Mouse (Mus musculus) thymus, postnatal 14 days (tissue): ENCODE measurements around the gene Dtd1.

ENCODE experiments used
- DNase-seq: peaks from one replicate; pipeline ENCODE4 v3.0.0; 2021

Gene Dtd1

DNA sequence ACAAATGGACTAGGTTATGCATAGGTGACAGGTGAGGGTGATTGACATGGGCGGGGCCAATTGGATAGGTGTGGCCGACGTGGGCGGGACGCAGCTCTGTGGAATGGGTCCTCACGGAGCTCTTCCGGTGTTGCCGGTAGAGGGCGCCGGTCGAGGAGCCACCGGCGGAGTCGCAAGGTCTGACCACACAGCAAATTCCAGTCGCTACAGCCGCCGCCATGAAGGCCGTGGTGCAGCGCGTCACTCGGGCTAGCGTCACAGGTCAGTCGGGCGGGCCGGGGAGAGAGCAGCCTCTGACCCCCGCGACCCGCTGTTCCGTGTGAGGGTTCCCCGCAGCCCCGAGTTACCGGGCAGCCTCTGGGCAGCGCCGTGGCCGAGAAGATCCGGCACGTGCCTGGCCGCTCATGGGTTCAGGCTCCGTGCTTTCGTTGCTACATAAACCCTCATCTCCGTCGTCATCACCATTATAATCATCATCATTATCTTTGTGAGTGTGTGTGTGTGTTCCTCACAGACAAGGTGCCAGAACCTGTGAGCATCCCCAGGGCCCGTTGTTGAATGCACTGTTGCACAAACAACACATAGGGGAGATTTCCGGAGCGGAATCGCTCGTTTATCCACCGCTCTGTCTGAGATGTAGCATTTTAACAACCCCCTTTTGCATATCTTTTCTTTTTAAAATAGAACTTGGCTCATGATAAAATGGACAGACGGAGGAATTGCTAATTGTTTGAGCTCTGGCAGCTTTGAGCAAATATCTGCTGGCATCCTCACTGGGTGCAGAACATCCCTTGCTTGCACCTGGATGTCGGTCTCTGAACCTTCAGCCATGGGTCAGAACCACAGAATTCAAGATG is at the start of gene Dtd1:
Dtd1 (plus strand) TSS at position 67 of the 857 bp plus-strand sequence.
- peak; percentile 87 for DNase-seq

DNA sequence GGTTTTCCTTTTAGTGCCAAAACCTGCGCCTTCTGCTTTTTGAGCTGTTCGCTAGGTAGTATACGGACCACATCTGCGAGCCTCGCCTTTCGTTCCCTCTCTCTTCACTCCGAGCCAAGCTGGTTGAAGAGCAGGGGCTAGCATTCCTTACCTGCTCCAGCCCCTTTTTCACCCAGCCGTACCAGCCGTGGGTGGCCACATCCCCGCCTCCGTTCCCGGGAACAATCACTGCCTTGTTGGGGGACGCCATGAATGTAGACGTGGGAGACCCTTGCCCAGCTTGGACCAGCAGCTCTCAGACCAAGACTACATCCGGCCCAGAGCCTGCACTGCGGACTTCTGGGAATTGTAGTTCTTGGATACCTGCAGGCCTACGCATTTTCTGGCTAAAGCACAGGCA is 49.2 kb upstream of the Dtd1 start, which contains the start of gene Rbbp9:
Rbbp9 (minus strand) TSS at position 341 of the 400 bp plus-strand sequence.
- peak; percentile 58 for DNase-seq

DNA sequence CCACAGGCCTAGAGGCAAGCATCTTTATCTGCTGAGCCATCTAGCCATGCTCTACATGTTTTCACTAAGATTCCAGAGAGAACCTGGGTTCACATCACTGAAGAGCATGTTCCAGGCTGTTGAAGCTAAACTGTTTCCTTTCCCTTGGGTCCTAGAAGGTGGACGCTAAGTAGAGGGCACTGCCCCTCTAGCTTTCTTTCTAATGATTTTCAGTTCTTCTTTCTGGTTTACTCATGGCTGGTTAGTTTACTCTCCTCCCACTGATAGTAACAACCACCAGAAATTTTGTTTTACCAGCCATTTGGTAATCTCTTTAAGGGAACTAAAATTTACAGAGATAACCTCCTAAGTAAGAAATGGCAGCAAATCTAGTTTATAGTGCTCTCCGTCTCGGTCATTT is 45.8 kb upstream of the Dtd1 start:
- DNase-seq = no peak

DNA sequence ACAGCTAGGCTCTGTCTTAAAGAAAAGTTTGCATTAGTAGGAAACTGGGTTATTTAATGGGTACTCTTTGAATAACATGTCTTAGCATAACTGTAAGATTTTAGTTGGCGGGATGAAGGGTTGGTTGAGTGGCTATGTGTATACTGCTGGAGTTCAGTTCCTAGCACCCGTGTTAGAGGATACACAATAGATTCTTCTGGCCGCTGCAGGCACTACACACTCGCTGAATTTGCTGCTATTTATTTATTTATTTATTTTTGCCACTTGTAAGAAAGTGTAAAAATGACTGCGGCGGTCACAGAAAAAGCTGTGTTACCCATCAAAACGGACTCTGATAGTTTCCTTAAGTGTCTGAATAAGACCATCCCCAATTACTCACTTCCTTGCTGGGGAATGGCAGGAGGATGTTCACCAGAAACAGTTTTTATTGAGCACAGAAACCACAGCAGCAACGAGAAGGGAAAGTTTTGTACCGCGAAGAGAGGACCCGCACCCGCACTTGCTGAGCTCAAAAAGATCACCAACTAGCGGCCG is 44.3 kb upstream of the Dtd1 start:
- DNase-seq = peak; percentile 4

DNA sequence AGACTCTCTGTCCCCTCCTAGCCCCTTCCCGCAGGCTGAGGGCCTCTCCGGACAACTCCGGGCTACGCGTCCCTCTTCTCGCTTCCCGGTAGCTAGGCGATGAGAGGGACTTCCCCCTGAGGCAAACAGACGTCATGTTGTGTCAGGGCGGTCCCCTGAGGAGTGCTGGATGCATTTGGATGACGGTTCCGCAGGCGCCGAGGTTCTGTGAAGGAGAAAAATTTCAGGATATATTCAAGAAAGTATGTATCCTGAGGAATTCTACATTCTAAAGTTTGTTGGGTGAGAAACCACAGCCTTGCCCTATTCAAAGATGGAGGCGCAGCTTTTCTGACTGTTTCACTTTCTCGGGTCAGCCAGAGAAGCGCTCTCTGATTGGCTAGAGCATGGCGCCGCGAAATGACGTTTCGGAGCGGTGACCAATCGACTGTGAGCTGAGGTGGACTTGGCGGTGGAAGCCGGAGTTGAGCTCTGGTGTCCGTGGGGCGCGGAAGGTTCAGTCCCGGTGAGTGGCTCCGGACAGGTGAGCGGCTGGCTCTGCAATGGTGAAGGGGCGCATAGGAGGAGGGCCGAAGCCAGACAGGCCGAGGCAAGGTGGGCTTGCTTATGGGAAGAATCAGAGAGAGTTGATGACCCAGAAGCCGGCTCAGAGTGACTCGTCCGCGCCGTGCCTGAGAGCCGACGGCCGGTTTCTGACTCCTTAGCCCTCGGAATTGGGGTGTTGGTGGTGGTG is 43.7 kb upstream of the Dtd1 start, which contains the start of gene Sec23b:
Sec23b (plus strand) TSS at position 410 of the 733 bp plus-strand sequence.
- DNase-seq = peak; percentile 95

DNA sequence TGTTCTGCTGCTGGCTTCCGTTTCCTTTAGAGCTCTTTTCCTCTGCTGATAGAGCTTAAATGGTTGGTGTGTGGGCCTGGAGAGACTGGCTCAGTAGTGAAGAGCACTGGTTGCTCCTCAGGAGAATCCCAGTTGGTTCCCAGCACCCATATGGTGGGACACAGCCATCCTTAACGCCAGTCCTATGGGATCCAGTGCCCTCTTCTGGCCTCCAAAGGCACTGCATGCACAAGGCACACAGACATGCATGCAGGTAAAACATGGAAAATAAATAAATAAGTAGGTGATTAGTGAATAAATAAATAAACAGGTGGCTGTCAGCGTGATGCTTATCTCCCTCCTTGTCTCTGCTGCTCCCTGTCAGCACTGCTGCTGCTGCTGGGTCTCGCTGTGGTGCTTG is 11.0 kb upstream of the Dtd1 start:
- DNase-seq = peak; percentile 18

DNA sequence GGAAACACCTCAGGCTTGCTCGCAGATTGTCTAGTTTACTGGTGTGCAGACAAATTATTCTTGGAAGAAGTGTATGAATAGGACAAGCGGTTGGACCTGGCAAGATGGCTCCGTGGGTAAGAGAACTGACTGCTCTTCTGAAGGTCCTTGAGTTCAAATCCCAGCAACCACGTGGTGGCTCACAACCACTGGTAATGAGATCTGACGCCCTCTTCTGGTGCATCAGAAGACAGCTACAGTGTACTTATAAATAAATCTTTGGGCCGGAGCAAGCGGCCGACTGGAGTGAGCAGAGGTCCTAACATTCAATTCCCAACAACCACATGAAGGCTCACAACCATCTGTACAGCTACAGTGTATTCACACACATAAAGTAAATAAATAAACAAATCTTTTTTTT is 6.7 kb upstream of the Dtd1 start:
- peak; percentile 7 for DNase-seq

DNA sequence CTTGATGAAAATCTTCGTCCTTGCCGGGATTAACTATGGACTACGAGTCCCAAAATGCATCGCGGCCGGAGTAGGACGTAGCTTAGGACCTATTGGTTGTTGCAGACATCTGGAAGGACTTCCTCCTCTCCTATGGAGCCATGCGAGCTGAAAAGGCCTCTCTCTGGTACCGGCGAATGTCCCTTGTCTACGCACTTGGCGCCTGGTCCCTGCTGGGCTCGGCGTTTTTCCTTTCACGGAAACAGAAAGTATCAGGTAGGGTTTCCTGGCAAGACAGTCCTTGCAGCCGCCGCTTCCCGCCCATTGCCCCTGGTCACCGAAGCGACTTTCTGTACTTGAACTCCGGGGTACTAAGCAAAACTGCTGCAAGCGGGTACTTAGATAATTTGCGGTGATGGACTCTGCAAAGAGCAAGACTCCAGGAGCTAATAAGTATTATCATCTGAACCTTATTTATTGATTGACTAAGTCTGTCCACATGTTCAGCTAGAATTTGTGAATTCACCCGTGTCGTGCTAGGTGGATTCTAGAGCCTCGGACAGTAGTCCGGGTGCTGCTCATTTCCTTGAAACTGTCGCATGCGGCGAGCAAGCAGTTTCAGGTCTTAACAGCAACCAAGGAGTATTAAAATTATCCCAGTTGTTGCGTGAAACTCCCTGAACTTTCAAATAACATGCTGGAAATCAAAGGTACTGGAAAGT is 5.6 kb upstream of the Dtd1 start, which contains the start of gene Smim26:
Smim26 (plus strand) TSS at position 104 of the 701 bp plus-strand sequence.
- peak; percentile 79 for DNase-seq

DNA sequence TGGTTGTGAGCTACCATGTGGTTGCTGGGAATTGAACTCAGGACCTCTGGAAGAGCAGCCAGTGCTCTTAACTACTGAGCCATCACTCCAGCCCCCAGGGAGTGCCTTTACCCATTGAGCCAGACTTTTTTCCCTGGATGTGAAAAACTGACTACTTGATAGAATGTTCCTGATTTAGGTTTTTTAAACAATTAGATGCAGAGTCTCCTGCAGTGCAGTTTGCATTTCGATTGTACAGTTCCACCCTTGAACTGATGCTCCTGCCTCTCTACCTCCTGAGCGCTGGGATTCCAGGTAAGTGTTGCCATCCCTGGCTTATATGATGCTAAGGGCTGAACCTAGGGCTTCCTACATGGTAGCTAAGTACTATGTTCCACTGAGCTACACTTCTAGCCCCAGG is 1.7 kb upstream of the Dtd1 start:
- no peak for DNase-seq

DNA sequence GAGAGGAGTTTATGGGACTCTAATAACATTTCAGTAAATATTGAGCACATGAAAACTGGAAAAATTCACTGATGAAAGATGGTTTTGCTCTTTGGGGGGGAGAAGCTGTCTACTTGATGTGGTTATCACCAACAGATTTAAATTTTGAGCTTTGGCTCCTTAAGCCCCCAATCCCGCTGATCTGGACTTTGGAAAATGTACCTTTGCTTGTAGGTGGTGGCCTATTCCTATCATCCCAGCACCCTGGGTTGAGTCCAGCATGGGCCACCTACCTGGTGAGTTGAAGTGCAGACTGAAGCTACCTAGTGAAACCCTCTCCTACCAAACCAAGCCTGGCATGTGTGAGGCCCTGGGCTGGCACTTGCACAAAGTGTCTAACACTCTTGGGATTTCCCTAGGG is 1.9 kb downstream of the Dtd1 start:
- no peak for DNase-seq

DNA sequence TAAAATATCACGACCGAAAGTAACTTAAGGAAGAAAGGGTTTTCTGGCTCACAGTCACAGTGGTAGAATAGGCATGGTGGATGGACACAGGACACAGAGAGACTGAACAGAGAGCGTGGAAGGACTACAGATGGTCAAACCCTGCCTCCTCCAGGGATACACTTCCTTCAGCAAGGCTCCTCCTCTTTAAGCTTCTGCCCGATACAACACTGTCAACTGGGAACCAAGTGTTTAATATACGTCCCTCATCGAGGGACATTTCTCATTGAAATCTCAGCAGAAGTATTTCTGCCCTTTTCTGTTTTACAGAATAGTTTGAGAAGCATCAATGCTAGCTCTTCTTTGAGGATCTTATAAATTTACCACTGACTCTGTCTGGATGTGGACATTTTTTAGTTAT is 14.3 kb downstream of the Dtd1 start:
- DNase-seq = no peak

DNA sequence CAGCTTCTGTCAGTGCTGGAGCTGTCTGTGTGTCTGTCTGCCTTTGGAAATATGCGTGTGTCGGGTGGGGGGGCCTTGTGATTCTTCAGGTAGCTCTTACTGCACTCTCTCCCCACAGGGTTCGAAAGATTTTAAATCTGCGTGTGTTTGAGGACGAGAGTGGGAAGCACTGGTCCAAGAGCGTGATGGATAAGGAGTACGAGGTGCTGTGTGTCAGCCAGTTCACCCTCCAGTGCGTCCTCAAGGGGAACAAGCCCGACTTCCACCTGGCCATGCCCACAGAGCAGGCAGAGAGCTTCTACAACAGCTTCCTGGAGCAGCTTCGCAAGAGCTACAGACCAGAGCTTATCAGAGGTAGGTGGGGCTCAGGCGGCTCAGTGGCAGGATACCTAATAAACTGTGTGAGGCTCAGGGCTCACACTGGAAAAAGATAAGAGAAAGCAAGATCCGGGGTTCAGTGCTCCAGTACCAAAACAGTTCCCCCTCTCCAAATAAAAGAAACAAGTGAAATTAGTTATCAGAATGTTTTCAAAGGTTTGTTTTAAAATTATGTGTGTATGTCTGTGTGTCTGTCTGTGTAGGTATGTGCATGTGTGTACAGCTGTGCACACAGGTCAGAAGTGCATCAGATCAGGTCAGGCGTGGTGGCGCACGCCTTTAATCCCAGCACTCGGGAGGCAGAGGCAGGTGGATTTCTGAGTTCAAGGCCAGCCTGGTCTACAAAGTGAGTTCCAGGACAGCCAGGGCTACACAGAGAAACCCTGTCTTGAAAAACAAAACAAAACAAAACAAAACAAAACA is 17.6 kb downstream of the Dtd1 start:
- DNase-seq = no peak

DNA sequence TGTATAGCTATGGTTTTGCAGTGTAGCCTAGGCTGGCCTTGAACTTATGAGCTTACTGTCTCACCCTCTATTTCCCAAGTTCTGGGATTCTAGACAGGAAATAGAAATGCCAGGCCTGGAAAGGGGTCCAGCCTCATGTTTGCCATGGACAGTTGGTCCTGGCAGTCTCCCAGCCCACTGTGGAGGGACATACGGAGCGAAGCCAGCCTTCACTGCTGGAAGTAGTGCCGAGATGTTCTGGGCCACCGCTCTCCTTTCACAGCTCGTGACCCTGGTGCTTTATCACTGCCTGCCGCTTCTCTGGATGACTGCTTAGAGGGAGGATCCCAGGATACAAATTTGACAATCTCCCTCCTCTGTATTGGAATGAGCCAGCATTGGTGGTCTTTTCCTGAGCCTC is 21.8 kb downstream of the Dtd1 start:
- DNase-seq = no peak

DNA sequence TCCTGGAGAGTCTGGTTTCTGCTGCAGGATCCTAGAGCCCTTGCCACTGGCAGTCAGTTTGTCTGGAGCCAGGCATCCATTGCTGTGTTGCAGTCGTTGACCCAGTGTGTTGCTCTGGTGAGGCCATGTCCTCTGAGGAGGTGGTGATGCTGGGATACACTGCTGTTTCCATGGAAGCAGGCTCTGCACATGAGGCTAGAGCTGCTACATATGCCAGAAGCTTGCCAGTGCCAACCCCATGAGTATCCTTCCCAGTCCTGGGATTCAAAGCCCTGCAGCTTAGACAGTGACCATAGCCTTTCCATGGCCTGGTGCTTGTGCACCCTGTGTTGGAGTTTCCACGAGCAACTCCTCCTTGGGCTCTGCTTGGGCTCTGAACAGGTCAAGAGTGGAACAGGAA is 33.9 kb downstream of the Dtd1 start:
- DNase-seq = no peak

DNA sequence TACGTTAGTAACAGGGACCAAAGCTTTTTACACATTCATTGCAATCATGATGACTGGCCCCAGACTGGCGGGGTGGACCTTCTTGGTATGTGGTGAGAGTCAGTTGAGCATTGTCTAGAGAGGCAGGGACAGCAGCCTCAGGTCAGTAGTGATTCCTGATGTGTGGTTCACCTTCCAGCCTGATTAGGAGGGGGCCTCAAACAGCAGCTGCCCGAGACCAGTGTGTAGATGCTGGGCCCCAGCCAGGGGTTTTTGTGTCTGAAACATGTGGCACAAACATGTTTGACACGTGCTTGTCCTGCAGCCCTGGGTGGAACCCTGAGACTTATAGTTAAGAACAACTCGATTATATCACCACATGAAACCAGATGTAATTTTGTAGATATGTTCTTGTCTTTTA is 34.5 kb downstream of the Dtd1 start:
- no peak for DNase-seq

DNA sequence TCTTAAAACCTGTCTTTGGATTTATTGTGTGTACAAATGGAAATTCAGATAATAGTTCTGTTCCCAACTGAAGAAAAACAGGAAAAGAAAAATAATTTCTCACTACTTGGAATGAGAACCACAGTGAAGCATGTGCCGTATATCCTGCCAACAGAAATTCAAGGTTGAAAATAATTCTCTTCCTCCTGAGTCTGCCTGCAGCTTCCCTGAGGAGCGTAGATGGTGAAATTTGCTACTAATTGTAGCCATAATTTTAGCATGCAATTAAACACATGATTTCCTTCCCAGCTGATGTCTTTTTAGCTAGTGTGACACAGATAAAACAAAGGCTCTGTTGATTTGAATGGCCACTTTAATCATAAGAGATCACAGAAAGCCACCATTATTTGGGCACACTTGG is 35.0 kb downstream of the Dtd1 start:
- no peak for DNase-seq

DNA sequence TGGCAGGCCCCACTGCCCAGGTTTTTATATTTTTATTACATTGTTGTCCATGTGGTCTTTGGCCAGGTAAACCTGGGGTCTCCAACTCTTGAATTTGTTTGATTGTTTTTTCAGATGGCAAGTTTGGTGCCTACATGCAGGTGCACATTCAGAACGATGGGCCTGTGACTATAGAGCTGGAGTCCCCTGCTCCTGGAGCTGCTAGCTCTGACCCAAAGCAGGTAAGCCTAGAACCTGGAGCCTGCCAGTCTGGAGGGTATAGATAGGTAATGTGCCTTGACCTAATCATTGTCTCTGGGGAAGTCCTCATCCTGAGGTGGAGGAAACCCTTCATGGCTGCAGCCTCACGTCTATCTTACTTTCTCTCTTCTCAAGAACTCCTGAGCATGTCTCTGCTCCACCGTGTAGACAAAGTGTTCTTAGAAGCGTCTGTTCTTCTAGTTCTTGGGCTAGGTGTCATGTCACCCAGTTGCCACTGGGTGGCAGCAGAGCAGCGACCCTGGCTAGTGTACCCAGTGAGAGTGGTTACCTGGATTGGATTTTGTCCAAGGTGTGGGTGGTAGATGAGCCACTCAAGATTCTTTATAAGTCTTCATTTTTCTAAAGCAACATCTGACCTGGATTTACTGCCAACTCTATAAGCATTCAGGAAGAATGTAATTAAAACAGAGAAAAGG is 36.1 kb downstream of the Dtd1 start:
- peak; percentile 52 for DNase-seq

DNA sequence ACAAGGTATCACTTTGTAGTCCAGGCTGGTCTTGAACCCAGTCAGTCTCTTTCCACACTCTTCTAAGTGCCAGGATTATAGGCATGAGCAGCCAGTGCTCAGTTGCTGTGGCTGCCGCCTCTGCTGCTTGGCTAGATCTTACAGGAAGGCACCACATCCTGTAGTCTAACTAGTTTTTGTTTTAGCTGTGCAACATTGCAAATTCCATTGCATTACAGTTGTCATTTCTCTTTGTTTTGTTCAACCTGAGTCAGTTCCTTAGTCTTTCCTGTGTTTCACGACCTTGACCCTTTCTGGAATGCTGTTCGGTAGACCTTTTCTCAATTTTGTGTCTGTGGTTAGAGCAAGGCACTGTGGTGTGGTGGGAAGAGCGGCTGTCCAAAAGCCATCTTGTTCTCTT is 37.5 kb downstream of the Dtd1 start:
- DNase-seq = no peak

DNA sequence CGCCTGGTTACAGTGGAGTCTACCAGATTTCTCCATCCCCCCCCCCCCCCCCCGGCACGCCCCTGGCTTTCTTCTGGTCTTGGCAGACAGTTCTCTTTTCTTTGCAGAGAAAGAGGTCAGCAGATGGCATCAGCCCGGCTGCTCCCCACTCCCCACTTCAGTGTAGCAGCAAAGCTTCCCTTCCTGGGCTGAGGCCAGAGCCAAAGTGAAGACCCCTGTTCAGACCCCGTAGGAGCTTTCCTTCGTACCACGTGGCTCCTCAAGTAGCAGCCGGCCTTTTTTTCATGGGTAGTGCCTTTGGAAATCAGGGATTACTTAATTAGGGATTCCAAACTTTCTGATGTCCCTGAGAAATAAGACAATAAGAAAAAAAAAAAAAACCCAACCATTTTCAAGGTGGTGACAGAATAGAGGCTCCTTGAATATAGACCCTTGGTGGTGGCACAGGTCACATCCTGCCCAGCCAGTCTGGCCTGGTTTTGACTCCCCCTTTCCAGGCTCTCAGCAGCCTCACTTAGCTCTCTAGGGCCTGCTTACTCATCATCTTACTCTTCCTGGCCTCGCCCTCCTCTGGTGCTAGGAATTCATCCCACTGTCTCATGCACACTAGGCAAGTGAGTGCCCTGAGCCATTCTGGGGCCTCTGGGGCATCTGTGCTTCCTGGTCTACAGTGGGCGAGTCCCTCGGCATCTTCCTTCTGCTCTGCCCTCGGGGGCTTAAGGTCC is 38.1 kb downstream of the Dtd1 start:
- no peak for DNase-seq

DNA sequence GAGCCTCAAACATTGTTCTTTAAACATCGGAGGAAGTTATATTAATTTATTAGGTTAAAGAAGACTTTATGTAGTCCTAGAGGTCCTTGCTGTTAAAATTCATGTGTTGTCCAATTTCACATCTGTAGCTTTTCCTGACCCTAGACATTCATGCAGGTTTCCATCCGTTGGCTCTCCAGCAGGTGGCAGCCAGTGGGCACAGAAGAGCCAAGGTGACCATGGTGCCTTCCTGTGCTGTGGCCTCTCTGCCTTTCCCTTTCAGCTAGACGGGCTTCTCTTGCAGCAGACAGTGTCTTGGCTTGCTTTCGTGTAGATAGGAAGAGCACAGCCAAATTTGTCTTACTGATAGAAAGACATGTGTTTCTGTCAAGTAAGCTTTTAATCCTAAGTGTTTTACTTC is 39.0 kb downstream of the Dtd1 start:
- no peak for DNase-seq

DNA sequence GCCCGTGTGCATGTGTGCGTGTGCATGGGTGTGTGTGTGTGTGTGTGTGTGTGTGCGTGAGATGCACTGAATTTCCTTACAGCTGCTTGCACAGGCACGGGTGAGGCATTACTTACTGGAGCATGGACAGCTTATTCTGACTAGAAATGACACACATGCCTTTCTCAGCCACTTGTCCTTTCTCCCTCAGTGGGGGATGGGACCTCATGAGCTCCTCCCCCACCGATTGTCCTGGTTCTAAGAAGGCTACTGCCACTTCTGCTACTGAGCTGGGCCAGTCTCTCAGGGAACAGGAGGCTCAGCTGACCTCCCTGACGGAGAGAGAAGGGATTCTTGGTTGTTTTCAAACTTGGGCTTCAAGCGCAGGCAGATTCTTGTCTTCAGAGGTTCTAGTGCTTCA is 40.4 kb downstream of the Dtd1 start:
- no peak for DNase-seq
